Mouse (Mus musculus): ENCODE data around the gene Gfod2. TPM values are rescaled to one million over a fixed set of nuclear protein-coding genes. Genes with fewer than 3 reads are reported as not detected.
A peak's percentile ranks its signal among the peaks of the same experiment; 100 is the strongest.

The Gfod2 gene
- polyA plus RNA-seq, 1 experiment from 2014 or later = 15.1 TPM

GRCm38 (mm10) chr8:105795785-105796184 lies 37.3 kb upstream of the Gfod2 start:
- Histone ChIP-seq H3K4me1 (ENCODE audit: control insufficient read depth, insufficient read depth, low read length) (peaks cover 8% of the 10 kb centered on the region; the same call in 1 of the 2 replicates), H3K9me3 (ENCODE audit: control insufficient read depth, low read length) (no peaks in the 10 kb centered on the region), H3K9ac (ENCODE audit: low read depth, low read length) (no peak overlapping the region), H3K36me3 (ENCODE audit: control insufficient read depth, insufficient read depth, low read length) (0 out of 2 replicates have a peak, but pooled peaks cover 5% of the 10 kb centered on the region), H3K27me3 (replicated peaks; ENCODE audit: control insufficient read depth, insufficient read depth, low read length) (no peaks in the 10 kb centered on the region), H3K4me2 (ENCODE audit: low read depth, low read length) (no peak overlapping the region), H3K27ac (replicated peaks; ENCODE audit: low read depth, low read length) (no peak overlapping the region), H3K4me3 (ENCODE audit: low read depth, low read length) (no peak overlapping the region)
- whole genome bisulfite sequencing = 84% methylated on average over 1 of the region's 1 CpGs
- DNase-seq (ENCODE audit: low spot score) (no peak), ATAC-seq (ENCODE audit: low read depth) (no peak)

GRCm38 (mm10) chr8:105794009-105794598 lies 35.6 kb upstream of the Gfod2 start:
- no peaks in the 10 kb centered on the region for H3K27me3 ChIP-seq (replicated peaks; ENCODE audit: control insufficient read depth, insufficient read depth, low read length)
- H3K36me3 ChIP-seq (ENCODE audit: control insufficient read depth, insufficient read depth, low read length) = 0 out of 2 replicates have a peak, but pooled peaks cover 8% of the 10 kb centered on the region
- no peak overlapping the region for H3K4me3 ChIP-seq (ENCODE audit: low read depth, low read length)
- H3K9me3 ChIP-seq (ENCODE audit: control insufficient read depth, low read length) = no peaks in the 10 kb centered on the region
- H3K4me2 ChIP-seq (ENCODE audit: low read depth, low read length) = no peak overlapping the region
- DNase-seq (ENCODE audit: low spot score) = peak; percentile 31
- H3K27ac ChIP-seq (replicated peaks; ENCODE audit: low read depth, low read length) = no peak overlapping the region
- 76% methylated on average over 3 of the region's 3 CpGs for WGBS
- H3K4me1 ChIP-seq (ENCODE audit: control insufficient read depth, insufficient read depth, low read length) = peaks cover 8% of the 10 kb centered on the region; the same call in 1 of the 2 replicates
- ATAC-seq (ENCODE audit: low read depth) = no peak
- no peak overlapping the region for H3K9ac ChIP-seq (ENCODE audit: low read depth, low read length)

GRCm38 (mm10) chr8:105793331-105793730 lies 34.9 kb upstream of the Gfod2 start:
- Histone ChIP-seq H3K4me1 (ENCODE audit: control insufficient read depth, insufficient read depth, low read length) (no peaks in the 10 kb centered on the region; the same call in 1 of the 2 replicates), H3K4me2 (ENCODE audit: low read depth, low read length) (no peak overlapping the region), H3K36me3 (ENCODE audit: control insufficient read depth, insufficient read depth, low read length) (0 out of 2 replicates have a peak, but pooled peaks cover 8% of the 10 kb centered on the region), H3K4me3 (ENCODE audit: low read depth, low read length) (no peak overlapping the region), H3K27me3 (replicated peaks; ENCODE audit: control insufficient read depth, insufficient read depth, low read length) (no peaks in the 10 kb centered on the region), H3K27ac (replicated peaks; ENCODE audit: low read depth, low read length) (no peak overlapping the region), H3K9me3 (ENCODE audit: control insufficient read depth, low read length) (no peaks in the 10 kb centered on the region), H3K9ac (ENCODE audit: low read depth, low read length) (no peak overlapping the region)
- 89% methylated on average over 1 of the region's 1 CpGs for WGBS
- ATAC-seq (ENCODE audit: low read depth) = no peak
- DNase-seq (ENCODE audit: low spot score) = no peak

- Histone ChIP-seq H3K27ac (replicated peaks; ENCODE audit: low read depth, low read length) (no peak overlapping the region), H3K27me3 (replicated peaks; ENCODE audit: control insufficient read depth, insufficient read depth, low read length) (no peaks in the 10 kb centered on the region), H3K36me3 (ENCODE audit: control insufficient read depth, insufficient read depth, low read length) (peaks cover 19% of the 10 kb centered on the region), H3K9me3 (ENCODE audit: control insufficient read depth, low read length) (no peaks in the 10 kb centered on the region), H3K4me1 (ENCODE audit: control insufficient read depth, insufficient read depth, low read length) (no peaks in the 10 kb centered on the region), H3K4me3 (ENCODE audit: low read depth, low read length) (no peak overlapping the region), H3K9ac (ENCODE audit: low read depth, low read length) (no peak overlapping the region), H3K4me2 (ENCODE audit: low read depth, low read length) (no peak overlapping the region)
- ATAC-seq (ENCODE audit: low read depth) = no peak
- no peak for DNase-seq (ENCODE audit: low spot score)
Measured at GRCm38 (mm10) chr8:105789626-105790025, 31.2 kb upstream of the Gfod2 start.

GRCm38 (mm10) chr8:105788927-105789326 lies 30.5 kb upstream of the Gfod2 start:
- ATAC-seq (ENCODE audit: low read depth) (no peak), DNase-seq (ENCODE audit: low spot score) (no peak)
- Histone ChIP-seq H3K27ac (replicated peaks; ENCODE audit: low read depth, low read length) (no peak overlapping the region), H3K4me3 (ENCODE audit: low read depth, low read length) (no peak overlapping the region), H3K9me3 (ENCODE audit: control insufficient read depth, low read length) (no peaks in the 10 kb centered on the region), H3K4me2 (ENCODE audit: low read depth, low read length) (no peak overlapping the region), H3K9ac (ENCODE audit: low read depth, low read length) (no peak overlapping the region), H3K27me3 (replicated peaks; ENCODE audit: control insufficient read depth, insufficient read depth, low read length) (no peaks in the 10 kb centered on the region), H3K4me1 (ENCODE audit: control insufficient read depth, insufficient read depth, low read length) (no peaks in the 10 kb centered on the region), H3K36me3 (ENCODE audit: control insufficient read depth, insufficient read depth, low read length) (peaks cover 22% of the 10 kb centered on the region)
- 68% methylated on average over 4 of the region's 4 CpGs for WGBS

- 90% methylated on average over 2 of the region's 2 CpGs for WGBS
- Histone ChIP-seq H3K27me3 (replicated peaks; ENCODE audit: control insufficient read depth, insufficient read depth, low read length) (no peaks in the 10 kb centered on the region), H3K4me1 (ENCODE audit: control insufficient read depth, insufficient read depth, low read length) (no peaks in the 10 kb centered on the region), H3K9me3 (ENCODE audit: control insufficient read depth, low read length) (no peaks in the 10 kb centered on the region), H3K27ac (replicated peaks; ENCODE audit: low read depth, low read length) (no peak overlapping the region), H3K4me3 (ENCODE audit: low read depth, low read length) (no peak overlapping the region), H3K36me3 (ENCODE audit: control insufficient read depth, insufficient read depth, low read length) (peaks cover 24% of the 10 kb centered on the region), H3K9ac (ENCODE audit: low read depth, low read length) (no peak overlapping the region), H3K4me2 (ENCODE audit: low read depth, low read length) (no peak overlapping the region)
- ATAC-seq (ENCODE audit: low read depth) (no peak), DNase-seq (ENCODE audit: low spot score) (no peak)
Measured at GRCm38 (mm10) chr8:105788241-105788640, 29.8 kb upstream of the Gfod2 start.

GRCm38 (mm10) chr8:105780298-105780697 lies 21.8 kb upstream of the Gfod2 start:
- no peaks in the 10 kb centered on the region for H3K4me1 ChIP-seq (ENCODE audit: control insufficient read depth, insufficient read depth, low read length)
- peaks cover 76% of the 10 kb centered on the region for H3K36me3 ChIP-seq (ENCODE audit: control insufficient read depth, insufficient read depth, low read length)
- no peak overlapping the region for H3K27ac ChIP-seq (replicated peaks; ENCODE audit: low read depth, low read length)
- 93% methylated on average over 5 of the region's 5 CpGs for WGBS
- H3K4me2 ChIP-seq (ENCODE audit: low read depth, low read length) = no peak overlapping the region
- H3K9me3 ChIP-seq (ENCODE audit: control insufficient read depth, low read length) = no peaks in the 10 kb centered on the region
- ATAC-seq (ENCODE audit: low read depth) (no peak), DNase-seq (ENCODE audit: low spot score) (no peak)
- H3K27me3 ChIP-seq (replicated peaks; ENCODE audit: control insufficient read depth, insufficient read depth, low read length) = no peaks in the 10 kb centered on the region
- H3K9ac ChIP-seq (ENCODE audit: low read depth, low read length) = no peak overlapping the region
- no peak overlapping the region for H3K4me3 ChIP-seq (ENCODE audit: low read depth, low read length)

- Histone ChIP-seq H3K4me2 (ENCODE audit: low read depth, low read length) (no peak overlapping the region), H3K9me3 (ENCODE audit: control insufficient read depth, low read length) (no peaks in the 10 kb centered on the region), H3K4me1 (ENCODE audit: control insufficient read depth, insufficient read depth, low read length) (no peaks in the 10 kb centered on the region), H3K9ac (ENCODE audit: low read depth, low read length) (no peak overlapping the region), H3K36me3 (ENCODE audit: control insufficient read depth, insufficient read depth, low read length) (peaks cover 88% of the 10 kb centered on the region), H3K27ac (replicated peaks; ENCODE audit: low read depth, low read length) (no peak overlapping the region), H3K4me3 (ENCODE audit: low read depth, low read length) (no peak overlapping the region), H3K27me3 (replicated peaks; ENCODE audit: control insufficient read depth, insufficient read depth, low read length) (no peaks in the 10 kb centered on the region)
- DNase-seq (ENCODE audit: low spot score) (no peak), ATAC-seq (ENCODE audit: low read depth) (no peak)
- WGBS = 89% methylated on average over 2 of the region's 2 CpGs
Measured at GRCm38 (mm10) chr8:105777833-105778232, 19.4 kb upstream of the Gfod2 start.

DNA sequence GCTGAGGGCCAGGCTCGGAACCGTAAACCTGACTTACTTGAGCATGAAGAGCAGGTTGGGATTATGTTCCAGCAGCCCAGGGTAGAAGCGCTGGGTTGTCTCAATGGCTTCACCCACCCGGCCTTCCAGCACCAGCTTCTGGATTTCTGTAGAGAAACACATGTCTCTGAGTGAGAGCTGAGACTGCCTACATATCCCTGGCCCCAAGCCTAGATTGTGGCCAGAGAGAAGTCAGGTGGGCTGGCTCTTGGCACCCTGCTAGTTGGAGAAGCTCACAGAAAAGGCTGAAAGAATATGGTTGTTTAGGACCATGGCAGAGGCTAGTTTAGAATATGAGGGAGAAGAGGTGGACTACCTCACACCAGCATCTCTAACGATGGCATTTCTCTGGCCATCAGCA lies 16.0 kb upstream of the Gfod2 start:
- WGBS = 94% methylated on average over 5 of the region's 5 CpGs
- Histone ChIP-seq H3K27me3 (replicated peaks; ENCODE audit: control insufficient read depth, insufficient read depth, low read length) (no peaks in the 10 kb centered on the region), H3K36me3 (ENCODE audit: control insufficient read depth, insufficient read depth, low read length) (peaks cover 93% of the 10 kb centered on the region)

More for the DNA sequence above, 16.0 kb upstream of the Gfod2 start:
- Histone ChIP-seq H3K4me2 (ENCODE audit: low read depth, low read length) (no peak overlapping the region), H3K27ac (replicated peaks; ENCODE audit: low read depth, low read length) (no peak overlapping the region), H3K9me3 (ENCODE audit: control insufficient read depth, low read length) (no peaks in the 10 kb centered on the region), H3K4me1 (ENCODE audit: control insufficient read depth, insufficient read depth, low read length) (no peaks in the 10 kb centered on the region), H3K4me3 (ENCODE audit: low read depth, low read length) (no peak overlapping the region), H3K9ac (ENCODE audit: low read depth, low read length) (no peak overlapping the region)
- ATAC-seq (ENCODE audit: low read depth) (no peak), DNase-seq (ENCODE audit: low spot score) (no peak)

Measured in embryonic facial prominence, embryonic 14.5 days (tissue).